Mouse (Mus musculus) retina, postnatal 7 days (tissue): ENCODE results near the gene Mbtps1.

Source experiments
- DNase-seq: peaks from one replicate; pipeline ENCODE4 v3.0.0-alpha.2; 2012; ENCODE audit warnings: low read depth, low spot score

Gene Mbtps1

DNA sequence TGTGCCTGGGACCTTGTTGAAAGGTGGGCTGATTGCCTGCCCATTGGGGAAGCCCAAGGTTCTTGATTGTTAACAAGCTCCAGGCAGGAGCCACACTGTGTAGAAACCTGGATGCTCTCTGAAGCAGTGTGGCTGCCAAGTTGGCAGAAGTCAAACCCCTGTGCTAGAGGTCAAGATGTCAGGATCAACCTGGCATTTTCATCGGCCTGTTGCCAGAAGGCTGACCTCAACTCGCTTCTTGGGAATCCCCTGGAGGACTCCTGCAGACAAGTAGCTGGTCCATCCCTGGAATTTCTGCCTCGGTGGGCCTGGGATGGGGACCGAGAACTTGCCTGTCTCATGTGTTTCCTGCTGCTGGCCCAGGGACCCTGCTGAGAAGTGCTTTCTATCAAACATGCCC lies 56.4 kb downstream of the Mbtps1 start:
- no peak for DNase-seq

DNA sequence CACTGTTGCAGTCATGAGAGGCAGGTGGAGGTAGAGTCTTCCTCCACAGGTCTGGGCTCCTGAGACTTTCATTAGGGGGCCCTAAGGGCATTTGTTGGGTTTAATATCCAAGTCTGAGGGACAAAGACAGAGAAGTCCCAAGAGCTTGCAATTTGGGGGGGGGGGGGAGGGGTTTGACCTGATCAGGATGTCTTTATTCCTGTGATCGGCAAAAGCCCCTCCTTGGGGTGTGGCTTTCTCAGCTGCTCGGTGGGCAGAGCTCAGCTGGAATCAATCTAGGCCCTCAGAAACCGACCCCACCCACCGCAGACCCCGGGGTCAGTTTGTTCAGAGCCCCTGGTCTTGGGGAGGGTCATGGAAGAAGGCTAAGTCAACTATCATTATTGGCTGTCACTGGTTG lies 56.9 kb downstream of the Mbtps1 start, which contains the start of gene Slc38a8:
TSS of gene Slc38a8 (minus strand) at position 101 of the 400 bp plus-strand sequence.
- no peak for DNase-seq

DNA sequence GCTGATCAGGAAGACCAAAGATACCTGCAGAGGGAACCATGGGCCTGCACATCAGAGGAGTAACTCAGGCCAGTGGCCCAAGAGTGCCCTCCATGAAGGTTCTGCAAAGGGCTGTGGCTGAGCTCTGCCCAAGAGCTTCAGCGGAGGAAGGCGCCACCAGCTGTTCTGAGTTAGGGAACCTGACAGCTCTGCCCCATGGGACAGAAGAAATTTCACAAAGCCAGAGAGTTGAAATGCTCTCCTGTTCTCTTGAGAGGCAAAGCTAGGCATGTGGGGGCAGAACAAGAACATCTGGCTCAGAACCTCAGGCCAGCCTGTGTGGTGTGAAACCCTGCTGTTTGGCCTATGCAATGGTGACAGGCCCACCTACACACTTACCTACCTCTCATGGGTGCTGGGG lies 58.7 kb downstream of the Mbtps1 start:
- DNase-seq = no peak

DNA sequence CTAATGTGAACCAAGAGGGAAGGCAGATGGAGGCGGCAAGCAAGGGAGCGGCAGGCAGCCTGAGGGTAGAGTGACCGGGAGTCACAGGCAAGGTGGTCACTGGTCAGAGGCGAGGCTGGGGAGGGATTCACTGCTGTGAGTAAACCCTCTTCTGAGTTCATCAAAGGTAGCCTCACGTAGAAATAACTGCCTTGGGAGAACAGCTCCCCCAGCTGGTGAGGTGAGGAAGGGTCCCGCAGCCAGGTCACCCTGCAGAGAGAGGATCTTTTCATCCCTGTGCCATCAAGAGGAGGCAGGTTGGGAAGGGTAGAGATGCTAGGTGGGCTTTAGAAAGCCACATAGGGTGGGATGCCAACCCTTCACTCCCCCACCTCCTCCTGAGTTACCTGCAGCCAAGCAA lies 61.7 kb downstream of the Mbtps1 start:
- no peak for DNase-seq

DNA sequence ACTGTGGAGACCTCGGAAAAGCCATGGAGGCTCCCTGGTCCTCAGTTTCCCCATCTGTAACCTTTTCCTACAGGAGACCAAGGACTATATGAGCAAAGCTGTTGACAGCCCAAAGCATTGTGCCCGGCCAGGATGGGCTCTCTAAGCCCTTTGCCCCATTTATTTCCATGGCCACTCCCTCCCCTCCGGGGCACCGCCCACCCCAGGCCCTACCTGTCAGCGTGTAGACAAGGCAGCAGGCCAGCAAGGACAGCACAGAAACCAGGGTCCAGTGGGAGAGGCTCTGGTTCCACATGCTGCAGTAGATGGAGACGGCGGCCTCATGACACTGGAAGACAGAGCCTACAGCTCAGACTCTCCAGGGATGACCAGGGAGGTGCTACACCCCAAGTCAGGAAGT lies 71.4 kb downstream of the Mbtps1 start:
- DNase-seq = no peak

DNA sequence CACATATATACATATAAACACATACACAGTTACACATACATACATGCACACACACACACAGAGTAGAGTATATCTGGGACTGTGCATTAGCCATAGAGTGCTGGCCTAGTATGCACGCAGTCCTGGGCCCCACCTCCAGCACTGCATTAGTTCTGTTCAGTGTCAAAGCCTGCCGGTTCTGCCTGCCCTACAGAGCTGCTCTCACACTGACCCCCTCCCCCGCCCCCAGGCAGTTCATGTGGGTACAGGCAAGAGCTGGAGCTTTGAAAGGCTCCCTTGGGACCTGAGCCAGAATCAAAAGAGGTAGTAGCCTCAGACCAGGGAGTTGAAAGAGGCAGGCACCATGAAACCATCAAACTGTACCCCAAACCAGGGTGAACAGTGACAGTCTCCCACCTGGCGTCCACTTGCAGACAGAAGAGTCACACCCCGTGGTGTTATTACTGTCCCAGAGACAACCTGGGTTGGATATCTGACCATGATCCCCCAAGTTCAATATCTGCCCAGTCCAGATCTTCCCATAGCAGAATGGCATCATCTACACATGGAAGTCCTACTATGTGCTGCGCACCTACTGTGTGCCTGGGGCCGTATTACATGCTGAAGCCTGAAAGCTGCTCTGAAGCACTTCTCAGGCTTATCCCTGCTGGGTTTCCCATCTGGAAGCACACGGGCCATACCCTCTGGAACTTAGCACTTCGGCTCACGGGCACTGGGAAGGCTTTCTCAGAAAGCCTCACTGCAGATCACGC lies 74.2 kb downstream of the Mbtps1 start:
- no peak for DNase-seq

DNA sequence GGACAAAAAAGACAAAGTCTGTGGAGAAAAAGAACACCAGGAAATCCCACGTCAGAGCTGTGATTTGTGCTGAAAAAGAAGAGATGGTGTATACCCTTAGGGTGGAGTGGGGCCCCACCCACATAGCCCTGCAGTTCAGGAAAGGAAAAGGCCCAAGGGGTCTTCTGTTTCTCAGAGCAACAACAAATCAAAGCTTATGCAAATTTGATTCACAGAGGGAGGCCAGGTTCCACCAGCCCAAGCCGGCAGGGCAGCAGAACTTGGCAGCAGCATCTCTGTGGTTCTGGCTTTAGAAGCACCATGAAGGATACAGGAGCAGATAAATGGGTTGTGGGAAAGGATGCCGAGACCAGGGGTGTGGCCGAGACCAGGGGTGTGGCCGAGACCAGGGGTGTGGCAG lies 79.9 kb downstream of the Mbtps1 start:
- DNase-seq = no peak

DNA sequence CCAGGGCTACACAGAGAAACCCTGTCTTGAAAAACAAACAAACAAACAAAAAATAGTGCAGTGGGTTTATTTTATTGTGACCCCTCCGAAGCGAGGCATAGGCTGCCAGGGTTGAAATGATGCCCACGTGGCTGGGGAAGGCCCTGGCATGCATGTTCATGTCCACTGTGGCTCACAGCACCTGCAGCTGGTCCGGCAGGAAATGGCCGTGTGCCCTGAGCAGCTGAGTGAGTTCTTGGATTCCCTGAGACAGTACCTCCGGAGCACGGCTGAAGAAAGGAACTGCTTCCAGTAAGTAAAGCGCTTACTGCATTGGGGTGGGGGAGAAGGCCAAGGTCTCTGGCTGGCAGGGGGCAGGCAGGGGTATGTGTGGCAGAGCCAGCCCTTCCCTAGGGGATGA lies 90.4 kb downstream of the Mbtps1 start:
- no peak for DNase-seq

DNA sequence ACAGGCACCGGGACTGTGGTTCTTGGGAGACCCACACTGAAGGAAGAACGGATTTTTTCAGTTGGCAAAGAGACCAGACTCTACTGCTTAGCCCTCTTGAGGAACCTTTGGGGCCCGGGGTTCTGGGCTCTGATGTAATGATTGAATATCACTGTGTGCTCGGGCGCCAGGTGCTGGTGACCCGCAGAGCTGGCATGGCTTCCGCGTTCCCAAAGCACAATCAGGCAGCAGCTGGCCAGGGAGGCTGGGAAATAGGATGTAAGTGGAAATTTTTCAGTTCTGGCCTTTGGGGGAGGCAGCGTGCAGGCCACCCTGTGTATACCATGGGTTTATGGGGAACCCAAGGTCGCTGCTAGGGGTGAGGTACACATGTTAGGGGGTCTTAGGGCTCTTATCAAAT lies 91.7 kb downstream of the Mbtps1 start:
- no peak for DNase-seq

DNA sequence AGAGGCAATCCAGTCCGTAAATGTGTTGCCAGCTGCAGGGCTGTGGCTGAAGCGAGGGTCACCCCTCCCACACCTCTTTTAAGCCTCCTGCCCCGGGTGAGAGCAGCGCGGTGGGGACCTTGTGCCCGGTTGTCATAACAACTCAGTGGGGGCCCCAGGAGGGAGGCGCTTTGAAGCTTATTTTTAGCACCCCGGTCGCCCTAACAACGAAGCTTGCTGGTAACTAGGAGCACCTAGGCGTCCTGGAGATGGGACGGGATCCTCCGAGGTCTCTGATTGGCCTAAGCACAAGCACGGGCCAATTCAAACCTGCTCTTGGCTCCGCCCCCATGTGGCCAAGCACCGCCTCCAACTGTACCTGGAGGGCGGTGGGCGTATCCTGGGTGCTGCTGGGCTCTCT lies 92.4 kb downstream of the Mbtps1 start:
- no peak for DNase-seq

DNA sequence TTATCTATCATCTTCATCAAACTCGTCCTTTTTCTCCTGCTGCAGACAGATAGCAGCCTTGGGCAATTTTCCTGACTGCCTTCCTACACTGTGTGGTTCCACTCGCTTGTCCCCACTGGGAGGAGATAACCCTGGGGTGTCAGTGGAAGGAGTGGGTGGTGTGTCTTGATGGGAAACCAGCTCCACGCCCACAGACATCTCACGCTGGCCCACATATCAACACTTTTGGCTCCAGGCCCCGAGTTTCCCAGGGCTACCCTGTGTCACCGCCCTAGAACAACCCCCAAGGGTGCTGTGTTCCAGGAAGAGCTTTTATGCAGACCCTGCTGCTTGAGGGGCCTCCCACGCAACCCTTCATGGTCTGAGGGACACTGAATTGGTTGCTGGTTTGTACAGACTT lies 94.8 kb downstream of the Mbtps1 start:
- DNase-seq = no peak

DNA sequence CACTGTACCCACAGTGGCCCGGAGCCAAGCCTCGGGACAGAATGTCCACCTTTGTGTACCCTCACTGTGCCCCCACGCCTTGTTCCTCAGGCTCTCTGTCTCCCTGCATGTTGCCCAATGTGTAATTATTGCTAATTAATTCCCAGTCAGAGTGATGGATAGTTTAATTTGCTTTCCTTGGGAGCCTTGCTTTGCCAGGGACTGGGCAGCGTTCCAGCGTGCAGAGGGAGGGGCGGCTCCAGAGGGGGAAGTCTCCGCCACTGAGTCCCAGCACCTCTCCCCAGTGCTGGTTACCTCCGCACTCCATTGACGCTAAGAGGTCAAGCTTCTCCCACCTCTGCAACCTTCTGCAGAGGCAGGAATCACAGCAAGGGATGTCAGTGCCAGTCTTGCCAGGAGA lies 97.2 kb downstream of the Mbtps1 start:
- DNase-seq = no peak

DNA sequence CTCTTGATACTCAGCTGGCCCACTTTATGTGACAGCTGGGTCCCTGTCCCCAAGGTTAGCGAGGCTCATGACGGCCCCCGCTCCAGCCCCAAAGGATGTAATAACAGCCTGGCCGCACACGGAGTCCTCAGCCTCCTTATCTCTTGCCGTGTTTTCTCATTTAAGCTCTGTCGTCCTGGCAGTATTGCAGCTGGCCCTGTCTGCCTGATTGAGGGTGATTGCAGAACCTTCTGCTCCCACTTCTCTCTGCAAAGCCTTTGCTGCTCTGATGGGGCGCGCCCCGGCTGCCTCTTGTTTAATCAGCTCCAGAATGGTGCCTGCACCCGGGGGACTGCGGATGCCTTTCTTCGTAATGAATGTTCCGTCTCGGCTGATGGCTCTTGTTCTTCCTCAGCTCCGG lies 98.8 kb downstream of the Mbtps1 start:
- no peak for DNase-seq
